Mouse (Mus musculus): Measurements from ENCODE around the gene Abo.
"Not testable (repeated sequence)": the region's sequence is repeated elsewhere in the genome, so short reads cannot be mapped to it uniquely, and the experiment has no call there.

The Abo gene

GRCm38 (mm10) chr2:26864879-26865278 lies at the start of gene Abo:
Gene Abo (minus strand): TSS chr2:26864979.
- DNase-seq: no peak

- DNase-seq: no peak
These were observed 49.6 kb upstream of the Abo start for GRCm38 (mm10) chr2:26914148-26914941.

GRCm38 (mm10) chr2:26913416-26914147 lies 48.8 kb upstream of the Abo start:
- no peak for DNase-seq

GRCm38 (mm10) chr2:26912253-26912770 lies 47.5 kb upstream of the Abo start:
- no peak for DNase-seq

GRCm38 (mm10) chr2:26910994-26911765 lies 46.4 kb upstream of the Abo start:
- DNase-seq: peak; percentile 55

- peak; percentile 100 for DNase-seq
These were observed 45.6 kb upstream of the Abo start, which contains the start of the genes Med22 and Rpl7a for GRCm38 (mm10) chr2:26910124-26910993. Gene Med22 (minus strand): TSS chr2:26910677. Gene Rpl7a (plus strand): TSS chr2:26910764.

- DNase-seq: no peak
These were observed 44.6 kb upstream of the Abo start for GRCm38 (mm10) chr2:26909387-26909784.

GRCm38 (mm10) chr2:26908710-26909386 lies 44.1 kb upstream of the Abo start:
- no peak for DNase-seq

GRCm38 (mm10) chr2:26907109-26907508 lies 42.3 kb upstream of the Abo start:
- DNase-seq: peak; percentile 60

- no peak for DNase-seq
These were observed 41.7 kb upstream of the Abo start for GRCm38 (mm10) chr2:26906431-26906830.

GRCm38 (mm10) chr2:26905936-26906335 lies 41.2 kb upstream of the Abo start:
- DNase-seq: no peak

GRCm38 (mm10) chr2:26903311-26903710 lies 38.5 kb upstream of the Abo start:
- no peak for DNase-seq

- peak; percentile 93 for DNase-seq
These were observed 37.9 kb upstream of the Abo start, which contains the start of gene Surf6 for GRCm38 (mm10) chr2:26902467-26903220. Gene Surf6 (minus strand): TSS chr2:26902879.

GRCm38 (mm10) chr2:26901834-26902400 lies 37.1 kb upstream of the Abo start:
- DNase-seq: no peak

GRCm38 (mm10) chr2:26900731-26901130 lies 36.0 kb upstream of the Abo start:
- DNase-seq: no peak

- no peak for DNase-seq
These were observed 31.1 kb upstream of the Abo start for GRCm38 (mm10) chr2:26895898-26896297.

GRCm38 (mm10) chr2:26886170-26886569 lies 21.4 kb upstream of the Abo start:
- not testable (repeated sequence) for DNase-seq

GRCm38 (mm10) chr2:26885541-26885940 lies 20.8 kb upstream of the Abo start:
- DNase-seq: not testable (repeated sequence)

GRCm38 (mm10) chr2:26878571-26878970 lies 13.8 kb upstream of the Abo start:
- DNase-seq: no peak

GRCm38 (mm10) chr2:26870666-26871065 lies 5.9 kb upstream of the Abo start:
- DNase-seq: no peak

Data from lung, postnatal 14 days (tissue).